ENCODE assay signal across 9 mouse cellular contexts in genomic region chr6:60201548-60201947, GRCm38 (mm10).
DNase-seq lines count a peak whose midpoint lies in the region; ATAC-seq and TF ChIP-seq lines count a peak whose summit lies in the region.
"Had no signal": no experiment of that assay in that cellular context is flagged by ENCODE, and none has a peak within 500 bp of the region (broad histone marks: within the 10 kb centered on the region; RNA-seq: fewer than 3 reads in every experiment).

No protein-coding gene starts in this region.

- DNase-seq in CD4-positive, CD25-positive, alpha-beta regulatory T cell, adult 2 months (ENCODE audit: low read depth, low spot score) = peak; percentile 25
- DNase-seq in liver, embryonic 14.5 days (ENCODE audit: low read depth in 3 of 3, low spot score in 3 of 3) = peak in 1 of 3 experiments; percentile 3
- DNase-seq in liver = no peak
- DNase-seq in c-Kit-positive CD71-positive TER-119-negative erythroid progenitor cells, embryonic 14.5 days (ENCODE audit: low read depth) = peak; percentile 1
- peak; percentile 38 for DNase-seq in kidney, postnatal 0 days (ENCODE audit: low spot score)
- DNase-seq in retina, adult 2 months (ENCODE audit: low read depth, low spot score) = peak; percentile 22
- DNase-seq in gastrocnemius, postnatal 36 days = no peak

- H3K9ac ChIP-seq in liver, embryonic 14.5 days (replicated peaks) = no peak overlapping the region
- no peak overlapping the region for H3K9ac ChIP-seq in kidney, postnatal 0 days (ENCODE audit: low read depth, low read length)

- no peaks in the 10 kb centered on the region for H3K27me3 ChIP-seq in liver, embryonic 14.5 days (ENCODE audit: control insufficient read depth, insufficient read depth, low read length)
- no peaks in the 10 kb centered on the region for H3K27me3 ChIP-seq in kidney, postnatal 0 days (ENCODE audit: insufficient read depth, low read length)

- no peak overlapping the region for H3K4me3 ChIP-seq in liver, embryonic 14.5 days (ENCODE audit: insufficient read depth in 1 of 2, low read depth in 2 of 2, low read length in 2 of 2)
- H3K4me3 ChIP-seq in kidney, postnatal 0 days (replicated peaks; ENCODE audit: low read depth, low read length) = no peak overlapping the region

- H3K4me1 ChIP-seq in liver, embryonic 14.5 days (replicated peaks; ENCODE audit: control insufficient read depth in 2 of 2, insufficient read depth in 2 of 2, low read length in 1 of 2) = no peaks in the 10 kb centered on the region
- no peaks in the 10 kb centered on the region for H3K4me1 ChIP-seq in kidney, postnatal 0 days (replicated peaks; ENCODE audit: insufficient read depth, low read length)

- H3K36me3 ChIP-seq in liver, embryonic 14.5 days (replicated peaks; ENCODE audit: control insufficient read depth, insufficient read depth, low read depth) = no peaks in the 10 kb centered on the region
- no peaks in the 10 kb centered on the region for H3K36me3 ChIP-seq in kidney, postnatal 0 days (ENCODE audit: insufficient read depth, low read length)

- no peak overlapping the region for H3K27ac ChIP-seq in liver, embryonic 14.5 days
- no peak overlapping the region for H3K27ac ChIP-seq in kidney, postnatal 0 days
- H3K27ac ChIP-seq: macrophage had no signal

- no peak for ATAC-seq in CD4-positive, CD25-positive, alpha-beta regulatory T cell, adult 4 months
- no peak for ATAC-seq in liver, embryonic 14.5 days (ENCODE audit: insufficient read depth)
- no peak for ATAC-seq in kidney, postnatal 0 days (replicated peaks; ENCODE audit: low FRiP score, low read depth)

- no peak for TF ChIP-seq EP300 in liver, embryonic 14.5 days (IDR thresholded peaks at IDR 0.05; ENCODE audit: low read depth)

- intact Hi-C loops in gastrocnemius, postnatal 36 days (cut with DNase I) = loop anchor here (5.0 kb wide), 1 partner anchor 56 kb away; no protein-coding TSS in a partner anchor

- H3K9me3 ChIP-seq in liver, embryonic 14.5 days (ENCODE audit: control insufficient read depth, low read length) = no peaks in the 10 kb centered on the region
- H3K9me3 ChIP-seq in kidney, postnatal 0 days (replicated peaks; ENCODE audit: low read length) = no peaks in the 10 kb centered on the region

- H3K4me2 ChIP-seq in liver, embryonic 14.5 days (ENCODE audit: low read depth) = no peak overlapping the region
- no peak overlapping the region for H3K4me2 ChIP-seq in kidney, postnatal 0 days (ENCODE audit: low read length)

- TF ChIP-seq CTCF in liver, embryonic 14.5 days (IDR thresholded peaks at IDR 0.05; ENCODE audit: low read depth) = peak; percentile 63
- TF ChIP-seq CTCF in kidney, postnatal 0 days (IDR thresholded peaks at IDR 0.05; ENCODE audit: low read depth) = peak; percentile 72

- 60% methylated on average over 10 of the region's 10 CpGs for WGBS in liver, embryonic 14.5 days (ENCODE audit: insufficient replicate concordance)
- WGBS in kidney, postnatal 0 days = 69% methylated on average over 10 of the region's 10 CpGs

Comparison
In these comparisons a context has a peak if more than half of its experiments do, and no peak if none do; other contexts are left out.
1. DNase-seq: peak in CD4-positive, CD25-positive, alpha-beta regulatory T cell, adult 2 months (single experiment), c-Kit-positive CD71-positive TER-119-negative erythroid progenitor cells, embryonic 14.5 days (single experiment), kidney, postnatal 0 days (single experiment) and retina, adult 2 months (single experiment); none in liver (single experiment) and gastrocnemius, postnatal 36 days (0 of 2).